Mouse (Mus musculus): ENCODE results near the gene Fcer1g. TPM values are rescaled to one million over a fixed set of nuclear protein-coding genes. Genes with fewer than 3 reads are reported as not detected.
"Not testable (repeated sequence)": the region's sequence is repeated elsewhere in the genome, so short reads cannot be mapped to it uniquely, and the experiment has no call there.

The Fcer1g gene
- polyA plus RNA-seq, 1 experiment: 46.7 TPM

GRCm38 (mm10) chr1:171247916-171248315 is 13.8 kb upstream of the Fcer1g start:
- Histone ChIP-seq H3K36me3 (ENCODE audit: control insufficient read depth, insufficient read depth, low read length) (peaks cover 15% of the 10 kb centered on the region), H3K4me1 (ENCODE audit: control insufficient read depth, insufficient read depth, insufficient read length, low read length) (peaks cover 17% of the 10 kb centered on the region), H3K4me3 (ENCODE audit: low read depth, low read length) (no peak overlapping the region), H3K27me3 (ENCODE audit: control insufficient read depth, insufficient read depth, low read length) (no peaks in the 10 kb centered on the region), H3K27ac (ENCODE audit: insufficient read depth, low read depth, low read length) (peak overlapping the region; percentile 72; the same call in 1 of the 2 replicates)
- TF ChIP-seq CTCF (IDR thresholded peaks at IDR 0.05; ENCODE audit: extremely low read depth, insufficient read length, insufficient replicate concordance, low read depth, low read length) (no peak), POLR2A (IDR thresholded peaks at IDR 0.05; ENCODE audit: low read depth, low read length) (no peak)
- 13% methylated on average over 4 of the region's 4 CpGs for WGBS

GRCm38 (mm10) chr1:171247453-171247841 is 13.3 kb upstream of the Fcer1g start:
- 5% methylated on average over 13 of the region's 13 CpGs for WGBS
- no peaks in the 10 kb centered on the region for H3K27me3 ChIP-seq (ENCODE audit: control insufficient read depth, insufficient read depth, low read length)
- TF ChIP-seq CTCF (IDR thresholded peaks at IDR 0.05; ENCODE audit: extremely low read depth, insufficient read length, insufficient replicate concordance, low read depth, low read length): no peak
- TF ChIP-seq POLR2A (IDR thresholded peaks at IDR 0.05; ENCODE audit: low read depth, low read length): no peak
- H3K36me3 ChIP-seq (ENCODE audit: control insufficient read depth, insufficient read depth, low read length): peaks cover 17% of the 10 kb centered on the region
- peak overlapping the region; percentile 56 for H3K4me3 ChIP-seq (ENCODE audit: low read depth, low read length)
- H3K27ac ChIP-seq (ENCODE audit: insufficient read depth, low read depth, low read length): peak overlapping the region; percentile 72
- peaks cover 17% of the 10 kb centered on the region for H3K4me1 ChIP-seq (ENCODE audit: control insufficient read depth, insufficient read depth, insufficient read length, low read length)

- WGBS: 1% methylated on average over 41 of the region's 41 CpGs
- Histone ChIP-seq H3K27me3 (ENCODE audit: control insufficient read depth, insufficient read depth, low read length) (no peaks in the 10 kb centered on the region), H3K27ac (ENCODE audit: insufficient read depth, low read depth, low read length) (peak overlapping the region; percentile 72), H3K4me1 (ENCODE audit: control insufficient read depth, insufficient read depth, insufficient read length, low read length) (peaks cover 17% of the 10 kb centered on the region), H3K36me3 (ENCODE audit: control insufficient read depth, insufficient read depth, low read length) (peaks cover 18% of the 10 kb centered on the region), H3K4me3 (ENCODE audit: low read depth, low read length) (peak overlapping the region; percentile 73)
- TF ChIP-seq POLR2A (IDR thresholded peaks at IDR 0.05; ENCODE audit: low read depth, low read length): peak; percentile 65
- peak; percentile 92 for TF ChIP-seq CTCF (IDR thresholded peaks at IDR 0.05; ENCODE audit: extremely low read depth, insufficient read length, insufficient replicate concordance, low read depth, low read length)
Measured at GRCm38 (mm10) chr1:171246709-171247452, 12.7 kb upstream of the Fcer1g start.

GRCm38 (mm10) chr1:171245353-171245752 is 11.2 kb upstream of the Fcer1g start:
- 86% methylated on average over 8 of the region's 8 CpGs for WGBS
- TF ChIP-seq POLR2A (IDR thresholded peaks at IDR 0.05; ENCODE audit: low read depth, low read length): no peak
- TF ChIP-seq CTCF (IDR thresholded peaks at IDR 0.05; ENCODE audit: extremely low read depth, insufficient read length, insufficient replicate concordance, low read depth, low read length): no peak
- Histone ChIP-seq H3K4me1 (ENCODE audit: control insufficient read depth, insufficient read depth, insufficient read length, low read length) (peaks cover 17% of the 10 kb centered on the region), H3K36me3 (ENCODE audit: control insufficient read depth, insufficient read depth, low read length) (peaks cover 31% of the 10 kb centered on the region), H3K4me3 (ENCODE audit: low read depth, low read length) (no peak overlapping the region), H3K27ac (ENCODE audit: insufficient read depth, low read depth, low read length) (no peak overlapping the region), H3K27me3 (ENCODE audit: control insufficient read depth, insufficient read depth, low read length) (no peaks in the 10 kb centered on the region)

- 21% methylated on average over 12 of the region's 12 CpGs for WGBS
Measured at GRCm38 (mm10) chr1:171241952-171242351, 7.8 kb upstream of the Fcer1g start.

GRCm38 (mm10) chr1:171240911-171241310 is 6.7 kb upstream of the Fcer1g start:
- TF ChIP-seq POLR2A (IDR thresholded peaks at IDR 0.05; ENCODE audit: low read depth, low read length) (no peak), CTCF (IDR thresholded peaks at IDR 0.05; ENCODE audit: extremely low read depth, insufficient read length, insufficient replicate concordance, low read depth, low read length) (no peak)
- Histone ChIP-seq H3K4me3 (ENCODE audit: low read depth, low read length) (no peak overlapping the region), H3K36me3 (ENCODE audit: control insufficient read depth, insufficient read depth, low read length) (peaks cover 69% of the 10 kb centered on the region), H3K4me1 (ENCODE audit: control insufficient read depth, insufficient read depth, insufficient read length, low read length) (peaks cover under 1% of the 10 kb centered on the region; the same call in 1 of the 2 replicates), H3K27ac (ENCODE audit: insufficient read depth, low read depth, low read length) (peak overlapping the region; percentile 35; the same call in 1 of the 2 replicates), H3K27me3 (ENCODE audit: control insufficient read depth, insufficient read depth, low read length) (no peaks in the 10 kb centered on the region)
- 94% methylated on average over 10 of the region's 10 CpGs for WGBS

More at GRCm38 (mm10) chr1:171241952-171242351, 7.8 kb upstream of the Fcer1g start:
- Histone ChIP-seq H3K27ac (ENCODE audit: insufficient read depth, low read depth, low read length) (peak overlapping the region; percentile 7; the same call in 1 of the 2 replicates), H3K36me3 (ENCODE audit: control insufficient read depth, insufficient read depth, low read length) (peaks cover 61% of the 10 kb centered on the region)
- not testable (repeated sequence) for H3K27me3 ChIP-seq (ENCODE audit: control insufficient read depth, insufficient read depth, low read length); H3K4me3 ChIP-seq (ENCODE audit: low read depth, low read length); H3K4me1 ChIP-seq (ENCODE audit: control insufficient read depth, insufficient read depth, insufficient read length, low read length)

- H3K27ac ChIP-seq (ENCODE audit: insufficient read depth, low read depth, low read length): peak overlapping the region; percentile 35; the same call in 1 of the 2 replicates
- 75% methylated on average over 15 of the region's 15 CpGs for WGBS
- no peaks in the 10 kb centered on the region for H3K27me3 ChIP-seq (ENCODE audit: control insufficient read depth, insufficient read depth, low read length)
- no peak for TF ChIP-seq CTCF (IDR thresholded peaks at IDR 0.05; ENCODE audit: extremely low read depth, insufficient read length, insufficient replicate concordance, low read depth, low read length)
- TF ChIP-seq POLR2A (IDR thresholded peaks at IDR 0.05; ENCODE audit: low read depth, low read length): no peak
- no peak overlapping the region for H3K4me3 ChIP-seq (ENCODE audit: low read depth, low read length)
- H3K4me1 ChIP-seq (ENCODE audit: control insufficient read depth, insufficient read depth, insufficient read length, low read length): no peaks in the 10 kb centered on the region; the same call in 1 of the 2 replicates
- peaks cover 75% of the 10 kb centered on the region for H3K36me3 ChIP-seq (ENCODE audit: control insufficient read depth, insufficient read depth, low read length)
Measured at GRCm38 (mm10) chr1:171239992-171240744, 6.0 kb upstream of the Fcer1g start.
